Mouse (Mus musculus): ENCODE results near the gene Mylk4.

DNA sequence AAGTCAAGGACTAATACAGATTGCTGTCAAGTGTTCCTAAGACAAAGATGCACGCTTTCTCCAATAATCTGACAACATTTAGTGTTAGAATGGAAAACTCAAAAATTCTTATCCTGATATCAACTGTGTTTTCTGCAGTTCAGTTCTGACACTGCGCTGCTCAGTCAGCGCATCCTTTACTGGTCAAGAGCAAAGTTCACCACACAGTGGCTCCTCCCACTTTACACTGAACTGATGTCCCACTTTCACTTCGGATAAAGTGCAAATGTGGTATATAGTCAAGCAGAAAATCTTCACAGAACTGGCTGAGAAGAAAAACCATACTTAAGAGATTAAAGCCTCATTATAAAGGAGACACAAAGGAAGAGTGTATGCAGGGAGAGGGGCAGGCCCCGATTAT is 11.4 kb upstream of the Mylk4 start:
- TF ChIP-seq CTCF (conservative IDR thresholded peaks at IDR 0.05; ENCODE audit: insufficient read depth, insufficient read length, low read depth, low read length) (no peak), POLR2A (IDR thresholded peaks at IDR 0.05; ENCODE audit: low read depth, low read length) (no peak)

Measured in kidney, adult 2 months (tissue).